Mouse (Mus musculus): Measurements from ENCODE around the gene Gan. TPM values are rescaled to one million over a fixed set of nuclear protein-coding genes. Genes with fewer than 3 reads are reported as not detected.
A peak's percentile ranks its signal among the peaks of the same experiment; 100 is the strongest.

The Gan gene
- polyA plus RNA-seq, 1 experiment from 2014 or later: 2.2 TPM

GRCm38 (mm10) chr8:117137357-117137756 is 20.6 kb upstream of the Gan start:
- Histone ChIP-seq H3K27ac (ENCODE audit: low read depth, low read length) (no peak overlapping the region), H3K4me1 (ENCODE audit: control insufficient read depth, insufficient read depth, low read length) (no peaks in the 10 kb centered on the region), H3K4me3 (ENCODE audit: low read depth, low read length) (no peak overlapping the region), H3K9ac (ENCODE audit: low read length) (no peak overlapping the region), H3K4me2 (no peak overlapping the region), H3K36me3 (ENCODE audit: control insufficient read depth, insufficient read depth, low read length) (no peaks in the 10 kb centered on the region), H3K27me3 (ENCODE audit: control insufficient read depth, insufficient read depth, low read length) (no peaks in the 10 kb centered on the region), H3K9me3 (ENCODE audit: control insufficient read depth, low read length) (no peaks in the 10 kb centered on the region)
- WGBS: 69% methylated on average over 11 of the region's 11 CpGs
- no peak for DNase-seq (ENCODE audit: low spot score, missing footprints)
- ATAC-seq (ENCODE audit: low FRiP score): no peak

- Histone ChIP-seq H3K9me3 (ENCODE audit: control insufficient read depth, low read length) (no peaks in the 10 kb centered on the region), H3K4me3 (ENCODE audit: low read depth, low read length) (no peak overlapping the region), H3K27me3 (ENCODE audit: control insufficient read depth, insufficient read depth, low read length) (no peaks in the 10 kb centered on the region), H3K4me1 (ENCODE audit: control insufficient read depth, insufficient read depth, low read length) (no peaks in the 10 kb centered on the region), H3K27ac (ENCODE audit: low read depth, low read length) (no peak overlapping the region), H3K4me2 (no peak overlapping the region), H3K9ac (ENCODE audit: low read length) (no peak overlapping the region), H3K36me3 (ENCODE audit: control insufficient read depth, insufficient read depth, low read length) (no peaks in the 10 kb centered on the region)
- ATAC-seq (ENCODE audit: low FRiP score) (no peak), DNase-seq (ENCODE audit: low spot score, missing footprints) (no peak)
- 94% methylated on average over 6 of the region's 6 CpGs for WGBS
Observed at GRCm38 (mm10) chr8:117148520-117148919, 9.4 kb upstream of the Gan start.

- H3K4me3 ChIP-seq (ENCODE audit: low read depth, low read length): no peak overlapping the region
- no peaks in the 10 kb centered on the region for H3K36me3 ChIP-seq (ENCODE audit: control insufficient read depth, insufficient read depth, low read length)
- 89% methylated on average over 4 of the region's 4 CpGs for WGBS
- no peak overlapping the region for H3K9ac ChIP-seq (ENCODE audit: low read length)
- H3K4me2 ChIP-seq: no peak overlapping the region
- no peaks in the 10 kb centered on the region for H3K9me3 ChIP-seq (ENCODE audit: control insufficient read depth, low read length)
- no peaks in the 10 kb centered on the region for H3K27me3 ChIP-seq (ENCODE audit: control insufficient read depth, insufficient read depth, low read length)
- peaks cover 15% of the 10 kb centered on the region for H3K4me1 ChIP-seq (ENCODE audit: control insufficient read depth, insufficient read depth, low read length)
- DNase-seq (ENCODE audit: low spot score, missing footprints) (no peak), ATAC-seq (ENCODE audit: low FRiP score) (no peak)
- no peak overlapping the region for H3K27ac ChIP-seq (ENCODE audit: low read depth, low read length)
Observed at GRCm38 (mm10) chr8:117156149-117156548, 1.8 kb upstream of the Gan start.

- ATAC-seq (ENCODE audit: low FRiP score): peak; percentile 8
- H3K4me2 ChIP-seq: peak overlapping the region; percentile 89
- no peaks in the 10 kb centered on the region for H3K27me3 ChIP-seq (ENCODE audit: control insufficient read depth, insufficient read depth, low read length)
- no peaks in the 10 kb centered on the region for H3K36me3 ChIP-seq (ENCODE audit: control insufficient read depth, insufficient read depth, low read length)
- peak overlapping the region; percentile 89 for H3K9ac ChIP-seq (ENCODE audit: low read length)
- H3K9me3 ChIP-seq (ENCODE audit: control insufficient read depth, low read length): no peaks in the 10 kb centered on the region
- peak overlapping the region; percentile 88 for H3K4me3 ChIP-seq (ENCODE audit: low read depth, low read length)
- DNase-seq (ENCODE audit: low spot score, missing footprints): peak; percentile 88
- WGBS: 12% methylated on average over 33 of the region's 33 CpGs
- peaks cover 15% of the 10 kb centered on the region for H3K4me1 ChIP-seq (ENCODE audit: control insufficient read depth, insufficient read depth, low read length)
- H3K27ac ChIP-seq (ENCODE audit: low read depth, low read length): peak overlapping the region; percentile 48
Observed at GRCm38 (mm10) chr8:117156866-117157768, 818 bp upstream of the Gan start.

- under 1% methylated on average over 44 of the region's 45 CpGs for WGBS
- Histone ChIP-seq H3K27me3 (ENCODE audit: control insufficient read depth, insufficient read depth, low read length) (no peaks in the 10 kb centered on the region), H3K4me1 (ENCODE audit: control insufficient read depth, insufficient read depth, low read length) (peaks cover 15% of the 10 kb centered on the region), H3K9me3 (ENCODE audit: control insufficient read depth, low read length) (no peaks in the 10 kb centered on the region), H3K27ac (ENCODE audit: low read depth, low read length) (peak overlapping the region; percentile 65; the same call in 1 of the 2 replicates), H3K4me2 (peak overlapping the region; percentile 89), H3K36me3 (ENCODE audit: control insufficient read depth, insufficient read depth, low read length) (no peaks in the 10 kb centered on the region), H3K9ac (ENCODE audit: low read length) (peak overlapping the region; percentile 89), H3K4me3 (ENCODE audit: low read depth, low read length) (peak overlapping the region; percentile 88)
- peak; percentile 95 for ATAC-seq (ENCODE audit: low FRiP score)
- peak; percentile 100 for DNase-seq (ENCODE audit: low spot score, missing footprints)
Observed at GRCm38 (mm10) chr8:117157769-117158091, 205 bp upstream of the Gan start.

GRCm38 (mm10) chr8:117159031-117159430 is 1.1 kb downstream of the Gan start:
- H3K36me3 ChIP-seq (ENCODE audit: control insufficient read depth, insufficient read depth, low read length): no peaks in the 10 kb centered on the region
- no peak overlapping the region for H3K27ac ChIP-seq (ENCODE audit: low read depth, low read length)
- H3K4me1 ChIP-seq (ENCODE audit: control insufficient read depth, insufficient read depth, low read length): peaks cover 15% of the 10 kb centered on the region
- 70% methylated on average over 5 of the region's 5 CpGs for WGBS
- H3K27me3 ChIP-seq (ENCODE audit: control insufficient read depth, insufficient read depth, low read length): no peaks in the 10 kb centered on the region
- peak overlapping the region; percentile 1; the same call in 1 of the 2 replicates for H3K9ac ChIP-seq (ENCODE audit: low read length)
- H3K9me3 ChIP-seq (ENCODE audit: control insufficient read depth, low read length): no peaks in the 10 kb centered on the region
- H3K4me2 ChIP-seq: peak overlapping the region; percentile 89
- DNase-seq (ENCODE audit: low spot score, missing footprints): peak; percentile 84
- no peak for ATAC-seq (ENCODE audit: low FRiP score)
- H3K4me3 ChIP-seq (ENCODE audit: low read depth, low read length): peak overlapping the region; percentile 88

- WGBS: 85% methylated on average over 4 of the region's 4 CpGs
- H3K27ac ChIP-seq (ENCODE audit: low read depth, low read length): no peak overlapping the region
- H3K4me3 ChIP-seq (ENCODE audit: low read depth, low read length): no peak overlapping the region
- H3K9me3 ChIP-seq (ENCODE audit: control insufficient read depth, low read length): no peaks in the 10 kb centered on the region
- no peaks in the 10 kb centered on the region for H3K4me1 ChIP-seq (ENCODE audit: control insufficient read depth, insufficient read depth, low read length)
- no peaks in the 10 kb centered on the region for H3K36me3 ChIP-seq (ENCODE audit: control insufficient read depth, insufficient read depth, low read length)
- H3K9ac ChIP-seq (ENCODE audit: low read length): no peak overlapping the region
- no peak for DNase-seq (ENCODE audit: low spot score, missing footprints)
- no peak for ATAC-seq (ENCODE audit: low FRiP score)
- no peaks in the 10 kb centered on the region for H3K27me3 ChIP-seq (ENCODE audit: control insufficient read depth, insufficient read depth, low read length)
- no peak overlapping the region for H3K4me2 ChIP-seq
Observed at GRCm38 (mm10) chr8:117164912-117165311, 7.0 kb downstream of the Gan start.

- 94% methylated on average over 4 of the region's 4 CpGs for WGBS
- DNase-seq (ENCODE audit: low spot score, missing footprints): no peak
- Histone ChIP-seq H3K9ac (ENCODE audit: low read length) (no peak overlapping the region), H3K9me3 (ENCODE audit: control insufficient read depth, low read length) (no peaks in the 10 kb centered on the region), H3K4me2 (no peak overlapping the region), H3K4me1 (ENCODE audit: control insufficient read depth, insufficient read depth, low read length) (no peaks in the 10 kb centered on the region), H3K36me3 (ENCODE audit: control insufficient read depth, insufficient read depth, low read length) (no peaks in the 10 kb centered on the region), H3K27ac (ENCODE audit: low read depth, low read length) (no peak overlapping the region), H3K4me3 (ENCODE audit: low read depth, low read length) (no peak overlapping the region), H3K27me3 (ENCODE audit: control insufficient read depth, insufficient read depth, low read length) (no peaks in the 10 kb centered on the region)
- no peak for ATAC-seq (ENCODE audit: low FRiP score)
Observed at GRCm38 (mm10) chr8:117165542-117165941, 7.6 kb downstream of the Gan start.

GRCm38 (mm10) chr8:117166515-117166914 is 8.6 kb downstream of the Gan start:
- WGBS: 81% methylated on average over 2 of the region's 2 CpGs
- Histone ChIP-seq H3K27me3 (ENCODE audit: control insufficient read depth, insufficient read depth, low read length) (no peaks in the 10 kb centered on the region), H3K36me3 (ENCODE audit: control insufficient read depth, insufficient read depth, low read length) (no peaks in the 10 kb centered on the region), H3K4me2 (no peak overlapping the region), H3K4me3 (ENCODE audit: low read depth, low read length) (no peak overlapping the region), H3K9me3 (ENCODE audit: control insufficient read depth, low read length) (no peaks in the 10 kb centered on the region), H3K4me1 (ENCODE audit: control insufficient read depth, insufficient read depth, low read length) (no peaks in the 10 kb centered on the region), H3K9ac (ENCODE audit: low read length) (no peak overlapping the region), H3K27ac (ENCODE audit: low read depth, low read length) (no peak overlapping the region)
- no peak for ATAC-seq (ENCODE audit: low FRiP score)
- DNase-seq (ENCODE audit: low spot score, missing footprints): no peak
